Mouse (Mus musculus): ENCODE measurements around the gene Elovl5. TPM values are rescaled to one million over a fixed set of nuclear protein-coding genes. Genes with fewer than 3 reads are reported as not detected.

Gene Elovl5
- total and polyA plus RNA-seq, 3 experiments, result 11.7 to 99.9 (median 80.4) TPM

DNA sequence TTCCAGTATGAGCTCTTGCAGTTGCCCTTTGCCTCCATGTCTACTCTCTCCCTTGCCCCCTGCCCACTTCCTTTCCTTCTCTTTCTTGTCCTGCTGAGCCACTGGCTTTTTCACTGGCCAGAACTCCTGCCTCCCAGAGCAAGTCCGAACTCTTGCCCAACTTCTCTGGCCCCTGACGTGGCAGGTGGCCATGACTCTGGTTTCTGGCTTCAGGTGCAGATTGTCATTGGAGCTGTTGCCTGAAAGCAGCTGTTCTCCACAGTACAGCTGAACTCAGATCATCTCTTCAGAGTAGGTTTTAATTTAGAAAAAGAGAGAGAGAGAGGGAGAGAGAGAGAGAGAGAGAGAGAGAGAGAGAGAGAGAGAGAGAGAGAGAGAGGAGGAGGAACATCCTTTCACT, 86.1 kb downstream of the Elovl5 start:
- no peak for ATAC-seq (ENCODE audit: extremely low read depth, insufficient number of reproducible peaks, low FRiP score, poor library complexity, severe bottlenecking)

DNA sequence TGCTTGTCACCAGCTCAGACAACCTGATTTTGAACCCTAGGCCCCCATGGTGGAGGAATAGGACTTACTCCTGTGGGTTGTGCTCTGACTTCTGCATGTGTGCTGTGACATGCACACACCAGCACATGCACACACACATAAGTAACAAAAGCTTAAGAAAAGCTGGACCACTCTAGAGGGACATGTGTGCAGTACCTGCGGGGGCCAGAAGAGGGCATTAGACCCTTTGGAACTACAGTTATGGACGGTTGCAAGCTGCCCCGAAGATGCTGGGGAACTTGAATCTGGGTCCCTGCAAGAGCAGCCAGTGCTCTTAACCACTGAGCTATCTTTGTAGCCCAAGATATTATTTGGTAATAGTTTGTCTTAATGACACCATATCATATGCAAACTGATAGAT, 88.3 kb downstream of the Elovl5 start:
- TF ChIP-seq GATA1 (IDR thresholded peaks at IDR 0.05; ENCODE audit: borderline replicate concordance, low read length), result no peak
- no peak for TF ChIP-seq POLR2AphosphoS5 (IDR thresholded peaks at IDR 0.05; ENCODE audit: insufficient replicate concordance, low read depth, low read length)
- TF ChIP-seq GATA2 (IDR thresholded peaks at IDR 0.05; ENCODE audit: borderline replicate concordance, low read depth, low read length), result no peak
- peak; percentile 67 for TF ChIP-seq CTCF (IDR thresholded peaks at IDR 0.05; ENCODE audit: low read depth, low read length)
- no peak for TF ChIP-seq TAL1 (conservative IDR thresholded peaks at IDR 0.05; ENCODE audit: low read depth, low read length)

More for the DNA sequence above, 86.1 kb downstream of the Elovl5 start:
- H3K4me3 ChIP-seq (ENCODE audit: low read depth, low read length), result no peak overlapping the region
- H3K27me3 ChIP-seq (ENCODE audit: insufficient read depth, low read length), result peaks cover 24% of the 10 kb centered on the region
- no peak for TF ChIP-seq TAL1 (conservative IDR thresholded peaks at IDR 0.05; ENCODE audit: low read depth, low read length)
- no peak for TF ChIP-seq GATA1 (IDR thresholded peaks at IDR 0.05; ENCODE audit: borderline replicate concordance, low read length)
- no peak for TF ChIP-seq POLR2AphosphoS5 (IDR thresholded peaks at IDR 0.05; ENCODE audit: insufficient replicate concordance, low read depth, low read length)
- no peak for TF ChIP-seq CTCF (IDR thresholded peaks at IDR 0.05; ENCODE audit: low read depth, low read length)
- no peak for TF ChIP-seq GATA2 (IDR thresholded peaks at IDR 0.05; ENCODE audit: borderline replicate concordance, low read depth, low read length)
- peaks cover 36% of the 10 kb centered on the region for H3K4me1 ChIP-seq (ENCODE audit: insufficient read depth, low read depth, low read length)
- no peaks in the 10 kb centered on the region for H3K9me3 ChIP-seq (replicated peaks)
- no peak for DNase-seq (ENCODE audit: low spot score)
- H3K36me3 ChIP-seq (replicated peaks), result no peaks in the 10 kb centered on the region

DNA sequence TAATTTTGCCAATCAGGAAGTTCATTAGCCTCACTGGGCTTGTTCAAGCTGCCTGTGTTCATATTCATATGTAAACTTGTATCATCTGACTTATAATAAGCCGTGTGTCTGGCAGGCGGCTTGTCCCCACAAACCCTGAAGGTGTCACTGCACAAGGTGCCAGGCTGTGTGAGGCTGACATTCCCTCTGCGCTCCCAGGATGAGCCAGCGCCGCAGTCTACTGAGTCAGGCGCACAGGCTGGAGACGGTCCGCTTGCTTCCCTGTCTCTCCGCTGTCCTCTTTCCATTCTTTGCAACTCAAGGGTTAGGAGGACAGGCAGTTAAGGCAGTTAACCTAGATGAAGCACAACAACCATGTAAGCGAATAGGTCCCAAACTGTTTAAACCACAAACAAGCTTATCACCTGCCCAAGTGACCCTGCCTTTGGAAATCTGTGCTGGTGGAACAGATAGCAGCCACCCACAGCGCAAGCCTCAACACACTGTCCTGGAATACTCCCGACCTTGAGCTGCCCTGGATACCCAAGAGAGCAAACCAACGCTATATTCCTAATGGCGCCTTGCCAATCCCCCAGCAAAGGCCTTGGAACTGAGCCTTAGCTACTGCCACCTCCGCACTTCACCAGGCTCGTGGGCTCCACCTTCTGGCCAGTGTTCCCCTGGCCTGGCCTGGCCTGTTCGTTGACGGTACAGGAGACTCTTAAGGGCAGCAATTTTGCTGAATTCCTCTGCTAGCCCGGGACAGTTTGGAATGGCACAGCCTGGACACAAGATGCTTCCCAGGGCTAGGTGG, 89.2 kb downstream of the Elovl5 start:
- no peaks in the 10 kb centered on the region for H3K36me3 ChIP-seq (replicated peaks)

More for the DNA sequence above, 88.3 kb downstream of the Elovl5 start:
- DNase-seq (ENCODE audit: low spot score) (no peak), ATAC-seq (ENCODE audit: extremely low read depth, insufficient number of reproducible peaks, low FRiP score, poor library complexity, severe bottlenecking) (no peak)
- peaks cover 35% of the 10 kb centered on the region for H3K27me3 ChIP-seq (ENCODE audit: insufficient read depth, low read length)
- peaks cover 28% of the 10 kb centered on the region for H3K4me1 ChIP-seq (ENCODE audit: insufficient read depth, low read depth, low read length)
- no peak overlapping the region for H3K4me3 ChIP-seq (ENCODE audit: low read depth, low read length)
- H3K36me3 ChIP-seq (replicated peaks), result no peaks in the 10 kb centered on the region
- no peaks in the 10 kb centered on the region for H3K9me3 ChIP-seq (replicated peaks)

DNA sequence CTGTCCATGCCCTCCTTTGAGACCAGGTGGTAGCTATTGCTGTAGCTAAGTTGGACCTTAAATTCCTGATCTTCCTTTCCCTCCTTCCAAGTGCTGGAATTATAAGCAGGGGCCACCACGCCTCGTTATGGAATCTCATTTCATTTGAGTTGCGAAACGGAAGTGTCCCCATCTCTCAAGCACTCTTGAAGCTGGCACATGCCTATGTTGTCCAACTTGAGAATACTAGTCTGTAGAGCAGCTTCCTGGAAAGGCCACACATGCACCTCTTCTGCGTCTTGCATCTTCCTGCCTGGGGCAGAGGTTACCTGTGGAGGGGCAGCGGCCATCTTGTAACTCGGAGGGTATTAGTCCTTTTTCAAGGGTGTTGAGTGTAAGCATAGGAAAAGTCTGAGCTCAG, 92.2 kb downstream of the Elovl5 start:
- peaks cover 25% of the 10 kb centered on the region for H3K4me1 ChIP-seq (ENCODE audit: insufficient read depth, low read depth, low read length)
- H3K36me3 ChIP-seq (replicated peaks), result no peaks in the 10 kb centered on the region
- H3K4me3 ChIP-seq (ENCODE audit: low read depth, low read length), result no peak overlapping the region
- H3K27me3 ChIP-seq (ENCODE audit: insufficient read depth, low read length), result peaks cover 35% of the 10 kb centered on the region
- no peak for DNase-seq (ENCODE audit: low spot score)
- no peak for ATAC-seq (ENCODE audit: extremely low read depth, insufficient number of reproducible peaks, low FRiP score, poor library complexity, severe bottlenecking)
- no peaks in the 10 kb centered on the region for H3K9me3 ChIP-seq (replicated peaks)
- no peak for TF ChIP-seq TAL1 (conservative IDR thresholded peaks at IDR 0.05; ENCODE audit: low read depth, low read length)
- TF ChIP-seq POLR2AphosphoS5 (IDR thresholded peaks at IDR 0.05; ENCODE audit: insufficient replicate concordance, low read depth, low read length), result no peak
- no peak for TF ChIP-seq GATA2 (IDR thresholded peaks at IDR 0.05; ENCODE audit: borderline replicate concordance, low read depth, low read length)
- TF ChIP-seq GATA1 (IDR thresholded peaks at IDR 0.05; ENCODE audit: borderline replicate concordance, low read length), result no peak
- TF ChIP-seq CTCF (IDR thresholded peaks at IDR 0.05; ENCODE audit: low read depth, low read length), result no peak

More for the DNA sequence above, 89.2 kb downstream of the Elovl5 start:
- Histone ChIP-seq H3K9me3 (replicated peaks) (no peaks in the 10 kb centered on the region), H3K27me3 (ENCODE audit: insufficient read depth, low read length) (peaks cover 35% of the 10 kb centered on the region), H3K4me1 (ENCODE audit: insufficient read depth, low read depth, low read length) (peaks cover 28% of the 10 kb centered on the region), H3K4me3 (ENCODE audit: low read depth, low read length) (no peak overlapping the region)
- DNase-seq (ENCODE audit: low spot score) (peak; percentile 44), ATAC-seq (ENCODE audit: extremely low read depth, insufficient number of reproducible peaks, low FRiP score, poor library complexity, severe bottlenecking) (no peak)
- TF ChIP-seq CTCF (IDR thresholded peaks at IDR 0.05; ENCODE audit: low read depth, low read length) (no peak), GATA1 (IDR thresholded peaks at IDR 0.05; ENCODE audit: borderline replicate concordance, low read length) (no peak), GATA2 (IDR thresholded peaks at IDR 0.05; ENCODE audit: borderline replicate concordance, low read depth, low read length) (no peak), POLR2AphosphoS5 (IDR thresholded peaks at IDR 0.05; ENCODE audit: insufficient replicate concordance, low read depth, low read length) (no peak), TAL1 (conservative IDR thresholded peaks at IDR 0.05; ENCODE audit: low read depth, low read length) (no peak)

DNA sequence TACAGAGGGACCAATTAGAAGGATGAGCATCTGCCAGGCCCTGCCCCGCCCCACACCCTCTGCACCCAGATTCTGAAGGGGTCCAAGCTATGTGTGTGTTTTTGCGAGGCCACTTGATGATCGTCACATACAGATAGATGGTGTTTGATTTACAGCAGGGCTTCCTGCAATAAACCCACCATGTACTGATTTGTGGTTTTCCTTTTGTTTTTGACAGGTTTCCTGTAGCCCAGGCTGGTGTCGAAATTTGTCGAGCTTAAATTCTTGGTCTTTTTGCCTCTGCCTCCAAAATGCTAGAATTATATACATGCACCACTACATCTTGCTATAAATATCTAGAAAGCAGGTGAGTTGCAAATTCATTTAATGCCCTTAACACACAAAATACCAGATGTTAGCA, 93.0 kb downstream of the Elovl5 start:
- no peaks in the 10 kb centered on the region for H3K9me3 ChIP-seq (replicated peaks)
- DNase-seq (ENCODE audit: low spot score) (no peak), ATAC-seq (ENCODE audit: extremely low read depth, insufficient number of reproducible peaks, low FRiP score, poor library complexity, severe bottlenecking) (no peak)
- TF ChIP-seq CTCF (IDR thresholded peaks at IDR 0.05; ENCODE audit: low read depth, low read length) (no peak), GATA2 (IDR thresholded peaks at IDR 0.05; ENCODE audit: borderline replicate concordance, low read depth, low read length) (no peak), POLR2AphosphoS5 (IDR thresholded peaks at IDR 0.05; ENCODE audit: insufficient replicate concordance, low read depth, low read length) (no peak), TAL1 (conservative IDR thresholded peaks at IDR 0.05; ENCODE audit: low read depth, low read length) (no peak), GATA1 (IDR thresholded peaks at IDR 0.05; ENCODE audit: borderline replicate concordance, low read length) (no peak)
- peaks cover 33% of the 10 kb centered on the region for H3K27me3 ChIP-seq (ENCODE audit: insufficient read depth, low read length)
- peaks cover 21% of the 10 kb centered on the region for H3K4me1 ChIP-seq (ENCODE audit: insufficient read depth, low read depth, low read length)
- no peak overlapping the region for H3K4me3 ChIP-seq (ENCODE audit: low read depth, low read length)
- no peaks in the 10 kb centered on the region for H3K36me3 ChIP-seq (replicated peaks)

DNA sequence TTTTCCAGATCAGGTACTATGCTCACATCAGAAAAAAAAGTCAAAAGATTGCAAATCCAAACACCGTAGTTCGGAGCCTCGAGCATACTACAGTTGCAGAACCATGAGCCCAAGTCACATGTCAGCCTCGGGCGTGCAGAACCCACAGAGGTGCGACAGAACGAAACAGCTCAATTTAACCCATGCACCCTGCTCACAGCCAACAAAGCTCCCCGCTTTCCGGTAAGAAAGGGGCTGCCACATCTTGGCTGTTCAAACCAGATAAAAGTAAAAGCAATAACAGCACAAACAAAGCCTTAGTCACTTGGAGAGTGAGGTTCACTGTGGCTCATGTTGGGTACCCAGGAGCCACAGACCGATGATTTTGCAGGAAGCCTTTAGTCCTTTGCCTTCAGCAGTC, 93.5 kb downstream of the Elovl5 start:
- TF ChIP-seq GATA1 (IDR thresholded peaks at IDR 0.05; ENCODE audit: borderline replicate concordance, low read length) (no peak), GATA2 (IDR thresholded peaks at IDR 0.05; ENCODE audit: borderline replicate concordance, low read depth, low read length) (no peak), POLR2AphosphoS5 (IDR thresholded peaks at IDR 0.05; ENCODE audit: insufficient replicate concordance, low read depth, low read length) (no peak), CTCF (IDR thresholded peaks at IDR 0.05; ENCODE audit: low read depth, low read length) (no peak), TAL1 (conservative IDR thresholded peaks at IDR 0.05; ENCODE audit: low read depth, low read length) (no peak)
- peaks cover 33% of the 10 kb centered on the region for H3K27me3 ChIP-seq (ENCODE audit: insufficient read depth, low read length)
- ATAC-seq (ENCODE audit: extremely low read depth, insufficient number of reproducible peaks, low FRiP score, poor library complexity, severe bottlenecking) (no peak), DNase-seq (ENCODE audit: low spot score) (no peak)
- H3K36me3 ChIP-seq (replicated peaks), result no peaks in the 10 kb centered on the region
- no peak overlapping the region for H3K4me3 ChIP-seq (ENCODE audit: low read depth, low read length)
- H3K4me1 ChIP-seq (ENCODE audit: insufficient read depth, low read depth, low read length), result peaks cover 18% of the 10 kb centered on the region
- H3K9me3 ChIP-seq (replicated peaks), result no peaks in the 10 kb centered on the region
